Mouse (Mus musculus): ENCODE results near the gene Mat2a. TPM values are rescaled to one million over a fixed set of nuclear protein-coding genes. Genes with fewer than 3 reads are reported as not detected.

Mat2a gene
- polyA plus RNA-seq, 1 experiment from 2014 or later, result 435 TPM

- WGBS, result 15% methylated on average over 8 of the region's 8 CpGs
- Histone ChIP-seq H3K27ac (peak overlapping the region; percentile 44), H3K9ac (0 out of 2 replicates have a peak overlapping the region, but pooled peaks have one; percentile 25), H3K27me3 (no peaks in the 10 kb centered on the region), H3K4me3 (no peak overlapping the region), H3K36me3 (peaks cover 93% of the 10 kb centered on the region), H3K4me2 (replicated peaks) (no peak overlapping the region), H3K4me1 (peaks cover 6% of the 10 kb centered on the region), H3K9me3 (no peaks in the 10 kb centered on the region)
- peak; percentile 81 for ATAC-seq (ENCODE audit: low FRiP score, low read depth)
These were observed 11.3 kb downstream of the Mat2a start for GRCm38 (mm10) chr6:72428036-72428435.

DNA sequence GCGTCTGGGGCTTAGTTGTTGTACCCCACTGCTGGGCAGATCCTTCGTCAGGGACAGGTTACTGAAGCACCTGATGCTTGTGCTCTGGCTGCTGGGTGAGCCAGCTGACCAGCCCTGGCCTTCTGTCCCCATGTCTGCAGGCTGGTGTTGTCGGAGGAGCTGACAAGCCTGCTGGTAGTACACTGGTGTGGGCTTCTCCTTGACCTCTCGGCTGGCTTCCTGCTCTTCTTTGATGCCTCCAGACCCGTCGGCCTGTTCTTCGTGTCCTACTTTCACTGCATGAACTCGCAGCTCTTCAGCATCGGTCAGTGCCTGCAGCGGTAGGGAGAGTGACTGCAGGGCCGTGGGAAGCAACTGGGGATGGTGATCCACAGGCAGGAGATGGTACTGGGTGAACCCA, 13.7 kb downstream of the Mat2a start:
- Histone ChIP-seq H3K4me1 (peaks cover 6% of the 10 kb centered on the region), H3K27me3 (no peaks in the 10 kb centered on the region), H3K9me3 (no peaks in the 10 kb centered on the region), H3K9ac (no peak overlapping the region), H3K27ac (no peak overlapping the region), H3K4me3 (no peak overlapping the region), H3K4me2 (replicated peaks) (no peak overlapping the region), H3K36me3 (peaks cover 93% of the 10 kb centered on the region)
- WGBS, result 95% methylated on average over 11 of the region's 11 CpGs
- ATAC-seq (ENCODE audit: low FRiP score, low read depth), result no peak

DNA sequence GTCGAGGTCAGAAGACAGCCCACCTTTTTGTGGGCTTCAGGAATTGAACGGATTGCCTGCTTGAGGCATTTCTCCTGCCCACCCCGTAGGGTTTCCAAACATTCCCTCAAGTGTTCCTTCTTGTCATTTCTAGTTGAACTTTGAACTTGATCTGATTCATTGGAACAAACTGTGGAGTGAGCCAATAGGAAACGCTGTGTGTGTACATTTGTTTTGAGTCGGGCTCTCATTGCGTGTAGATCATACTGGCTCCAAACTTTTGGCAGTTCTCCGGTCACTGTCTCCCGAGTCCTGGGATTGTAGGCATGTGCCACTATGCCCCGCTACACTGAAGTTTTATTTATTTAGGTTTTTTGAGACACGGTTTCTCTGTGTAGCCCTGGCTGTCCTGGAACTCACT, 18.5 kb downstream of the Mat2a start:
- Histone ChIP-seq H3K4me3 (no peak overlapping the region), H3K4me2 (replicated peaks) (no peak overlapping the region), H3K9ac (no peak overlapping the region), H3K4me1 (peaks cover 7% of the 10 kb centered on the region), H3K9me3 (no peaks in the 10 kb centered on the region), H3K27ac (no peak overlapping the region), H3K27me3 (no peaks in the 10 kb centered on the region), H3K36me3 (peaks cover 91% of the 10 kb centered on the region)
- no peak for ATAC-seq (ENCODE audit: low FRiP score, low read depth)
- 96% methylated on average over 10 of the region's 10 CpGs for WGBS

- no peak for ATAC-seq (ENCODE audit: low FRiP score, low read depth)
- no peak overlapping the region for H3K27ac ChIP-seq
These were observed 19.6 kb downstream of the Mat2a start for GRCm38 (mm10) chr6:72419806-72420205.

GRCm38 (mm10) chr6:72418279-72418678, 21.1 kb downstream of the Mat2a start:
- peaks cover 25% of the 10 kb centered on the region for H3K4me1 ChIP-seq
- no peak overlapping the region for H3K27ac ChIP-seq
- H3K4me3 ChIP-seq, result no peak overlapping the region
- peaks cover 65% of the 10 kb centered on the region for H3K36me3 ChIP-seq
- H3K4me2 ChIP-seq (replicated peaks), result no peak overlapping the region
- no peak for ATAC-seq (ENCODE audit: low FRiP score, low read depth)
- no peaks in the 10 kb centered on the region for H3K9me3 ChIP-seq
- H3K9ac ChIP-seq, result no peak overlapping the region
- WGBS, result 89% methylated on average over 4 of the region's 4 CpGs
- H3K27me3 ChIP-seq, result no peaks in the 10 kb centered on the region

More at GRCm38 (mm10) chr6:72419806-72420205, 19.6 kb downstream of the Mat2a start:
- 73% methylated on average over 1 of the region's 1 CpGs for WGBS
- H3K27me3 ChIP-seq, result no peaks in the 10 kb centered on the region
- no peaks in the 10 kb centered on the region for H3K9me3 ChIP-seq
- H3K4me2 ChIP-seq (replicated peaks), result no peak overlapping the region
- H3K36me3 ChIP-seq, result peaks cover 80% of the 10 kb centered on the region
- peaks cover 18% of the 10 kb centered on the region for H3K4me1 ChIP-seq
- H3K9ac ChIP-seq, result no peak overlapping the region
- no peak overlapping the region for H3K4me3 ChIP-seq

DNA sequence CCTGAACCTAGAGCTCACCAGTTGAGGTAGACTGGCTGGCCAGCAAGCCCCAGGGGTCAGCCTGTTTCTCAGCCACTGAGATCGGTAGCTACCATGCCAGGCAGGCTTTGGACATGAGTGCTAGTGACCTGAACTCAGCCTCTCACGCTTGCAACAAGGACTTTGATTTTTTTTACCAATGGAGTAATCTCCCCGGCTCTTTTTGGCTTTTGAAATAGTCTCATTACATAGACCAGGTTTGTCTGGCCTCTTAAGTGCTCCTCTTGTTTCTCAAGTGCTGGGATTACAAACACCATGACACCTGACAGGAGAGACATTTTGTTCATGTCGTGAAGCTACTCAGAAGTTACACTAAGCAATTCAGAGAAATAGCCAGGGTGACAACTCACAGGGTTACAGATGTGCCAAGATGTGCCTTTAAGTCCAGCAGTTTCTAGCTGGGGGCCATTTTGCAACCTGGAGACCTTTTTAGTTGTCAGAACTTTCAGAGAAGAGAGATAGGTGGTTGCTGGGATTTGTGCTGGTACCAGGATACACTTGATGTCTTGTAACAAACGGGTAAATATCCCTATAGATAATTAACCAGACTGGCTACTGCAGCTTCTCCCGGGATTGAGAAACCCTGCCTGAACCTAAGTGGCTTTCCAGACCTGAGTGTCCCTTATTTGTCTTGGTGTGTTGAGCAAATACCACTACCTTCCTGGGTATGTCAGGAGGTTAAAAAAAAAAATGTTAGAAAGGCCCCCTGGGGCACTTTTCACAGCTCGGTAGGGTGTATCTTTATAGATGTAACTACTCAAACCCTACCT, 23.2 kb downstream of the Mat2a start:
- Histone ChIP-seq H3K4me3 (0 out of 2 replicates have a peak overlapping the region, but pooled peaks have one; percentile 89), H3K27ac (no peak overlapping the region), H3K36me3 (peaks cover 44% of the 10 kb centered on the region), H3K4me2 (replicated peaks) (peak overlapping the region; percentile 70), H3K27me3 (no peaks in the 10 kb centered on the region), H3K9ac (peak overlapping the region; percentile 5; the same call in 1 of the 2 replicates), H3K9me3 (no peaks in the 10 kb centered on the region), H3K4me1 (peaks cover 25% of the 10 kb centered on the region)
- no peak for ATAC-seq (ENCODE audit: low FRiP score, low read depth)
- 80% methylated on average over 7 of the region's 7 CpGs for WGBS

DNA sequence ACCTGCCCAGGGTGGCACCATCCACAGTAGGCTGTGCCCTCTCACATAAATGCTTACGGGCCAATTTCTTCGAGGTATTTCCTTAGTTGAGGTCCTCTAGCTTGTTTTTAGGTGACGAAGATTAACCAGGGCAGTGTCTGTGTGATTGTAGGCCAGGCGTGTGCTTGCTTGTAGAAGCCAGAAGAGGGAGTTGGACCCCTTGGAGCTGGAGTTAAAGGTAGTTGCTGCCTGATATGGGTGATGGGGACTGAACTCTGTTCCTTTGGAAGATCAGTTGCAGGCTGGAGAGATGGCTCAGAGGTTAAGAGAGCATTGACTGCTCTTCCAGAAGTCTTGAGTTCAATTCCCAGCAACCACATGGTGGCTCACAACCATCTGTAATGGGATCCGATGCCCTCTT, 24.2 kb downstream of the Mat2a start:
- H3K9me3 ChIP-seq, result no peaks in the 10 kb centered on the region
- H3K4me1 ChIP-seq, result peaks cover 25% of the 10 kb centered on the region
- H3K36me3 ChIP-seq, result peaks cover 34% of the 10 kb centered on the region
- 84% methylated on average over 5 of the region's 5 CpGs for WGBS
- H3K4me2 ChIP-seq (replicated peaks), result peak overlapping the region; percentile 70
- H3K4me3 ChIP-seq, result peak overlapping the region; percentile 89
- no peaks in the 10 kb centered on the region for H3K27me3 ChIP-seq
- ATAC-seq (ENCODE audit: low FRiP score, low read depth), result no peak
- H3K27ac ChIP-seq, result no peak overlapping the region
- H3K9ac ChIP-seq, result peak overlapping the region; percentile 92

- no peaks in the 10 kb centered on the region for H3K9me3 ChIP-seq
- no peaks in the 10 kb centered on the region for H3K27me3 ChIP-seq
- H3K4me3 ChIP-seq, result peak within 1 kb of the TSS; percentile 89
- peak within 1 kb of the TSS; percentile 92 for H3K9ac ChIP-seq
- H3K36me3 ChIP-seq, result peaks cover 24% of the 10 kb centered on the region
- peaks cover 25% of the 10 kb centered on the region for H3K4me1 ChIP-seq
- ATAC-seq (ENCODE audit: low FRiP score, low read depth), result peak; percentile 95
- 2% methylated on average over 33 of the region's 33 CpGs for WGBS
- H3K27ac ChIP-seq, result peak within 1 kb of the TSS; percentile 65; the same call in 1 of the 2 replicates
- peak within 1 kb of the TSS; percentile 70 for H3K4me2 ChIP-seq (replicated peaks)
These were observed 25.1 kb downstream of the Mat2a start, which contains the start of gene Ggcx for GRCm38 (mm10) chr6:72414076-72414756. Ggcx (plus strand) TSS chr6:72414308.

DNA sequence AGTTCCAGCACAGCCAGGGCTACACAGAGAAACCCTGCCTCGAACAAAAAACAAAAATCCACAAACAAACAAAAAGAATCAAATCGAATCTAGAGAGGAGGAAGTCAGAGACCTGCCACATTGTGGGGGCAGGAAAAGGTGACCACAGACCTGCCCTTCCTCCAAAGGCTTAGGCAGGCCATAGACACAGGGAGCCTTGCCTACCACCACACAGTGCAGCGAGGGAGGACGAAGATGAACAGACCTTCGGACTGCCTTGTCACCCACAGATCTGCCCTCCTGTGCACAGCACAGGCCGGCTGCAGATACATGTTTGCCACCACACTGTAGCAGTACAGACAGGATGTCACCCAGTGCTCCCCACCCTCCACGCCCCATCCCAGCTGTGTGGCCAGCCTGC, 28.8 kb downstream of the Mat2a start:
- H3K27ac ChIP-seq, result no peak overlapping the region
- H3K9ac ChIP-seq, result no peak overlapping the region
- no peaks in the 10 kb centered on the region for H3K36me3 ChIP-seq
- WGBS, result 81% methylated on average over 7 of the region's 7 CpGs
- H3K27me3 ChIP-seq, result no peaks in the 10 kb centered on the region
- no peak overlapping the region for H3K4me2 ChIP-seq (replicated peaks)
- ATAC-seq (ENCODE audit: low FRiP score, low read depth), result no peak
- no peak overlapping the region for H3K4me3 ChIP-seq
- no peaks in the 10 kb centered on the region for H3K9me3 ChIP-seq
- peaks cover 14% of the 10 kb centered on the region for H3K4me1 ChIP-seq

- H3K9ac ChIP-seq, result no peak overlapping the region
- no peak overlapping the region for H3K4me2 ChIP-seq (replicated peaks)
- no peaks in the 10 kb centered on the region for H3K36me3 ChIP-seq
- H3K27ac ChIP-seq, result no peak overlapping the region
- H3K4me1 ChIP-seq, result peaks cover 8% of the 10 kb centered on the region
- ATAC-seq (ENCODE audit: low FRiP score, low read depth), result no peak
- H3K9me3 ChIP-seq, result no peaks in the 10 kb centered on the region
- H3K27me3 ChIP-seq, result no peaks in the 10 kb centered on the region
- WGBS, result 35% methylated on average over 1 of the region's 1 CpGs
- no peak overlapping the region for H3K4me3 ChIP-seq
These were observed 29.4 kb downstream of the Mat2a start for GRCm38 (mm10) chr6:72410003-72410402.

DNA sequence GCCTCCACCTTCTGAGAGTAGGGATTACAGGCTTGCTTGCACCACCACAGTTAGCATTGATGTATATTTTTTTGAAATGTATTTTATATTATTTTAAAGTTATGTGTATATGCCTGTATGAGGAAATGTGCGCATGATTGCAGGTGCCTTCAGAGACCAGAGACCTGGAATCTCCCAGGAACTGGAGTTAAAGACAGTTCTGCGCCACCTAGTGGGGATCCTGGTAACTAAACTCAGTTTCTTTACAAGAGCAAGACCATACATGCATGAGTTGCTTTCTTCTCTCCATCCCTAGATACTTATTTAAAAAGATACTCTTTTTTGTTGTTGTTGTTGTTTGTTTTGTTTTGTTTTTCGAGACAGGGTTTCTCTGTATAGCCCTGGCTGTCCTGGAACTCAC, 29.8 kb downstream of the Mat2a start:
- Histone ChIP-seq H3K36me3 (no peaks in the 10 kb centered on the region), H3K4me3 (no peak overlapping the region), H3K9ac (no peak overlapping the region), H3K27me3 (no peaks in the 10 kb centered on the region), H3K4me1 (peaks cover 4% of the 10 kb centered on the region; the same call in 1 of the 2 replicates), H3K27ac (no peak overlapping the region), H3K4me2 (replicated peaks) (no peak overlapping the region), H3K9me3 (no peaks in the 10 kb centered on the region)
- WGBS, result 21% methylated on average over 3 of the region's 3 CpGs
- ATAC-seq (ENCODE audit: low FRiP score, low read depth), result no peak

DNA sequence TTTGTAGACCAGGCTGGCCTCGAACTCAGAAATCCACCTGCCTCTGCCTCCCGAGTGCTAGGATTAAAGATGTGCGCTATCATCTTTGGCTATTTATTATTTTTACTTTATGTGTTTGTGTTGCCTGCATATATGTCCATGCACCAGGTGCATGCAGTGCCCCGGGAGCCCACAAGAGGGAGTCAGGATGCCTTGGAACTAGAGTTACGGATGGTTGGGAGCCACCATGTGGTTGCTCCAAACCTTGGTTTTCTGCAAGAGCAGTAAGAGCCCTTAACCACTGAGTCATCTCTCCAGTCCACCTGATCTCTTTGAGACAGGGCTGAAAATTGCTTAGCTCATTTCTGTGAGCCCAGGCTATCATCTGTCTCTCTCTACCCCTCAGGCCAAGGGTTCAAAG, 32.2 kb downstream of the Mat2a start:
- WGBS, result 3% methylated on average over 5 of the region's 5 CpGs
- Histone ChIP-seq H3K36me3 (no peaks in the 10 kb centered on the region), H3K27ac (no peak overlapping the region), H3K27me3 (no peaks in the 10 kb centered on the region), H3K4me1 (no peaks in the 10 kb centered on the region), H3K4me3 (no peak overlapping the region), H3K4me2 (replicated peaks) (no peak overlapping the region), H3K9me3 (no peaks in the 10 kb centered on the region), H3K9ac (no peak overlapping the region)
- peak; percentile 65; the same call in 1 of the 2 replicates for ATAC-seq (ENCODE audit: low FRiP score, low read depth)

All from limb, embryonic 13.5 days (tissue).